Mouse (Mus musculus): ENCODE measurements around the gene Arid1b.

DNA sequence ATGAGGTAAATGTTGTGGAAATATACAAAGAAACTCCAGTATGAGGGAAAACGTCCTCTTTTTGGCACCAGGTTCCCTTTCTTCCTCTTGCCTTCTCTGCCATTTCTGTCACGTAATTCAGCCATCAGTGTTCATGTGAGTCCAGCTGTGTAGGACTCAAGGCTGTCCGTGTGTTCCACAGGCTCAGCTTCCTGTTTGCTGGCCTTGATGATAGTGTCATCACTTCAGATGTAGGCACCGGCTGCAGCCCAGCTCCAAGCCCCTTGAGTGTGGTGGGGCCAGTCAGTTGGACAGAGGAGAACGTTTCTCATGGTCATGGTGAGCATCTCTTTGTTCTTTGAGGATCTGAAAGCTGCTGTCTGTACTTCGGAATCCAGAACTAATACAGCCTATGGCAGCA, 61.3 kb downstream of the Arid1b start:
- TF ChIP-seq POLR2A (IDR thresholded peaks at IDR 0.05; ENCODE audit: control insufficient read depth, extremely low read depth, insufficient read depth, low read length, poor library complexity): no peak
- no peak for TF ChIP-seq CTCF (IDR thresholded peaks at IDR 0.05; ENCODE audit: borderline replicate concordance, control insufficient read depth, extremely low read depth, insufficient read depth, low read length, poor library complexity)
